Mouse (Mus musculus) inflammation-experienced regulatory T-cells, adult 6 months (primary cell): ENCODE measurements around the gene Eif2ak1. TPM values are rescaled to one million over a fixed set of nuclear protein-coding genes. Genes with fewer than 3 reads are reported as not detected.

ENCODE experiments used
- polyA plus RNA-seq, 3 experiments: library from polyadenylated mRNA; unstranded; fragments of 100-300 nt; shearing (Covaris generic); gene quantifications; one replicate each; pipeline ENCODE4 v1.2.1; 2017

Gene Eif2ak1
- polyA plus RNA-seq, 3 experiments from 2014 or later = 19.9 to 24.6 (median 23.2) TPM

Other genes starting within 250 kb of the Eif2ak1 start
- 10 to 100 TPM; 11.4 to 41.0 (median 34.9) TPM for gene Cyth3, start 195.3 kb upstream of the Eif2ak1 start, polyA plus RNA-seq
- gene Usp42, start 85.5 kb upstream of the Eif2ak1 start, polyA plus RNA-seq = 10 to 100 TPM in 2 of 3 experiments, 1 to 10 TPM in 1; 9.6 to 12.8 (median 11.9) TPM
- 1 to 10 TPM in 2 of 3 experiments, under 1 TPM in 1; 0.55 to 2.3 (median 1.2) TPM for gene Ankrd61, start 79.9 kb downstream of the Eif2ak1 start, polyA plus RNA-seq
- gene Aimp2, start 92.1 kb downstream of the Eif2ak1 start, polyA plus RNA-seq = 10 to 100 TPM; 43.2 to 50.1 (median 47.5) TPM
- gene Pms2, start 92.2 kb downstream of the Eif2ak1 start, polyA plus RNA-seq = 10 to 100 TPM; 44.7 to 48.9 (median 46.9) TPM
- gene Gm42421, start 110.4 kb downstream of the Eif2ak1 start, polyA plus RNA-seq = 1 to 10 TPM; 1.2 to 1.6 (median 1.4) TPM
- gene Rsph10b, start 115.2 kb downstream of the Eif2ak1 start, polyA plus RNA-seq = under 1 TPM in 2 of 3 experiments, not detected in 1; 0.87 to 0.97 TPM
- gene Ccz1, start 197.1 kb downstream of the Eif2ak1 start, polyA plus RNA-seq = 10 to 100 TPM; 30.1 to 45.3 (median 40.4) TPM
- gene Ocm, start 208.9 kb downstream of the Eif2ak1 start, polyA plus RNA-seq = not detected